Mouse (Mus musculus) forebrain, embryonic 14.5 days (tissue): ENCODE data around the gene Lrp2bp. TPM values are rescaled to one million over a fixed set of nuclear protein-coding genes. Genes with fewer than 3 reads are reported as not detected.
A peak's percentile ranks its signal among the peaks of the same experiment; 100 is the strongest.

Experiments
- ATAC-seq: fragments of 200-750 bp; cut with Nextera tagmentation; 2 replicates; pipeline ENCODE4 v1.8.0; 2017; ENCODE audit warnings: mild to moderate bottlenecking, moderate library complexity
- DNase-seq: peaks from one replicate; pipeline ENCODE4 v3.0.0-alpha.2; 2015; ENCODE audit warnings: low spot score
- H3K27ac ChIP-seq: fragments of 300-500 bp; sonication (generic); 2 replicates; pipeline ENCODE4 v1.5.1; 2014; ENCODE audit warnings: low read depth, mild to moderate bottlenecking, control low read depth, low read length, moderate library complexity
- H3K27me3 ChIP-seq: fragments of 300-500 bp; sonication (generic); replicated peaks from 2 replicates; pipeline ENCODE4 v1.6.1; 2014; ENCODE audit warnings: low read length, control low read depth, mixed read lengths; ENCODE audit not compliant: control insufficient read depth, insufficient read depth
- H3K36me3 ChIP-seq: fragments of 300-500 bp; sonication (generic); 2 replicates; pipeline ENCODE4 v1.6.1; 2014; ENCODE audit warnings: low read length, control low read depth; ENCODE audit not compliant: control insufficient read depth, insufficient read depth
- H3K4me1 ChIP-seq: fragments of 300-500 bp; sonication (generic); 2 replicates; pipeline ENCODE4 v1.6.1; 2014; ENCODE audit warnings: antibody characterized with exemption, low read length, control low read depth; ENCODE audit not compliant: control insufficient read depth, insufficient read depth
- H3K4me2 ChIP-seq: fragments of 300-500 bp; sonication (generic); 2 replicates; pipeline ENCODE4 v1.6.1; 2014; ENCODE audit warnings: mild to moderate bottlenecking, control low read depth, low read length
- H3K4me3 ChIP-seq: fragments of 300-500 bp; sonication (generic); 2 replicates; pipeline ENCODE4 v1.5.1; 2014; ENCODE audit warnings: low read depth, low read length, control low read depth
- H3K9ac ChIP-seq: fragments of 300-500 bp; sonication (generic); 2 replicates; pipeline ENCODE4 v1.6.1; 2014; ENCODE audit warnings: mild to moderate bottlenecking, low read length, control low read depth, moderate library complexity
- H3K9me3 ChIP-seq: fragments of 300-500 bp; sonication (generic); replicated peaks from 2 replicates; pipeline ENCODE4 v1.6.1; 2016; ENCODE audit warnings: low read length, control low read depth, mixed read lengths; ENCODE audit not compliant: control insufficient read depth
- WGBS: fragments of 180-500 bp; shearing (Covaris S2); extraction: QIAGEN DNeasy Blood & Tissue Kit; methylation state at CpG from one replicate; pipeline ENCODE4 v1.1.7; 2014; 5-methylcytosine and 5-hydroxymethylcytosine counted together
- polyA plus RNA-seq: library from polyadenylated mRNA; unstranded; fragments of >200 nt; fragmentation: Nextera tagmentation; extraction: Ambion mirVana; gene quantifications from 2 replicates; pipeline ENCODE4 v1.2.1, GENCODE M21; 2014

Lrp2bp gene
- polyA plus RNA-seq = 0.19 and 0.38 TPM in 2 replicates

GRCm38 (mm10) chr8:45999138-45999783, at the start of gene Lrp2bp:
Gene Lrp2bp, plus strand, starts transcription at chr8:45999303.
- no peaks in the 10 kb centered on the region for H3K9me3 ChIP-seq
- H3K4me1 ChIP-seq = peaks cover 4% of the 10 kb centered on the region; the same call in 1 of the 2 replicates
- H3K36me3 ChIP-seq = peaks cover 23% of the 10 kb centered on the region
- peak within 1 kb of the TSS; percentile 98 for H3K27ac ChIP-seq
- no peaks in the 10 kb centered on the region for H3K27me3 ChIP-seq
- peak within 1 kb of the TSS; percentile 83 for H3K4me2 ChIP-seq
- ATAC-seq (no peak), DNase-seq (no peak)
- peak within 1 kb of the TSS; percentile 52 for H3K4me3 ChIP-seq
- 3% methylated on average over 22 of the region's 22 CpGs for WGBS
- peak within 1 kb of the TSS; percentile 90 for H3K9ac ChIP-seq

- Histone ChIP-seq H3K9me3 (no peaks in the 10 kb centered on the region), H3K4me3 (no peak overlapping the region), H3K4me2 (no peak overlapping the region), H3K36me3 (no peaks in the 10 kb centered on the region), H3K27me3 (no peaks in the 10 kb centered on the region), H3K27ac (no peak overlapping the region), H3K4me1 (no peaks in the 10 kb centered on the region), H3K9ac (no peak overlapping the region)
- WGBS = 18% methylated on average over 2 of the region's 2 CpGs
- ATAC-seq (no peak), DNase-seq (no peak)
Observed at GRCm38 (mm10) chr8:45950622-45951021, 48.5 kb upstream of the Lrp2bp start.

DNA sequence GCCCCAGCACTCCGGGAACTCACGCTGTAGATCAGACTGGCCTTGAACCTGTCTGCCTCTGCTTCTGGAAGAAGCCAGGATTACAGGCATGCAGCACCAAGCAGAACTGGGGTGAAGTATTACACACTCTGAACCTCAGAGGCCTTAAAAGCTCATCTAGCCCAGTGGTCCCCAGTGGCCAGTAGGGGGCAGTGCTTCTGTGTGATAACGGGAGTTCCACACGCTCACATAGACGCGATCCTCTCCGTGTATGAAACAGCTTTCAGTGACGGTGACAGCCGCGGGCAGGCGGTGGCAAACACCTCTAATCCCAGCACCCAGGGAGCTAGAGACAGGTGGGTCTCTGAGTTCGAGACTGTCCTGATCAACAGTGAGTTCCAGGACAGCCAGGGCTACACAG, 28.2 kb upstream of the Lrp2bp start:
- 94% methylated on average over 12 of the region's 12 CpGs for WGBS
- no peak for ATAC-seq

DNA sequence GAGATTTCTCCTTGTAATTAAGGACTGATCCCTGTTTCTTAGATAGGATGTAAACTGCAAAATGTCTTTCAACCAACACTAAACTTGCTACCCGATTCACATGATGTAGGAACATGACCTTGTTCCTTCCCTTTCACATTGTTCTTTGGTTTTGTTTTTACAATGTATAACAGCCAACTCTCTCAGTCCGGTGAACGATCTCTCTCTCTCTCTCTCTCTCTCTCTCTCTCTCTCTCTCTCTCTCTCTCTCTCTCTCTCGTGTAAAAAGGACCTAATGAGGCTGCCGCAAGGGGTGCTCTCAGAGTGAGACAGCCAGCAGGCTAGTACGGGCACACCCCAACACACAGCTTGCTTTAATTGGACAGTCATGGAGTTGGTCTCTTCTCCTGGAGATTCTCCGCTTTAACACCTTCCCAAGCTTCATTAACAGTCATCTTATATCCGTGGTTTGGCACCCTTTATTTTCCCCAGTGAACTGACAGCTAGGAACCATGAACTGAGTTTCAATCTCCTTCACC, 25.1 kb upstream of the Lrp2bp start:
- peaks cover 8% of the 10 kb centered on the region; the same call in 1 of the 2 replicates for H3K4me1 ChIP-seq
- H3K9ac ChIP-seq = no peak overlapping the region
- H3K9me3 ChIP-seq = peaks cover 3% of the 10 kb centered on the region; the same call in 1 of the 2 replicates
- DNase-seq (peak; percentile 13), ATAC-seq (no peak)
- H3K36me3 ChIP-seq = no peaks in the 10 kb centered on the region
- H3K4me2 ChIP-seq = no peak overlapping the region; the same call in 1 of the 2 replicates
- no peak overlapping the region for H3K4me3 ChIP-seq
- no peaks in the 10 kb centered on the region for H3K27me3 ChIP-seq
- 61% methylated on average over 8 of the region's 8 CpGs for WGBS
- no peak overlapping the region for H3K27ac ChIP-seq

More for the DNA sequence above, 28.2 kb upstream of the Lrp2bp start:
- Histone ChIP-seq H3K4me1 (peaks cover 3% of the 10 kb centered on the region; the same call in 1 of the 2 replicates), H3K36me3 (no peaks in the 10 kb centered on the region), H3K4me3 (no peak overlapping the region), H3K27ac (no peak overlapping the region), H3K4me2 (no peak overlapping the region), H3K27me3 (no peaks in the 10 kb centered on the region), H3K9me3 (peaks cover 3% of the 10 kb centered on the region; the same call in 1 of the 2 replicates), H3K9ac (no peak overlapping the region)
- DNase-seq = no peak

DNA sequence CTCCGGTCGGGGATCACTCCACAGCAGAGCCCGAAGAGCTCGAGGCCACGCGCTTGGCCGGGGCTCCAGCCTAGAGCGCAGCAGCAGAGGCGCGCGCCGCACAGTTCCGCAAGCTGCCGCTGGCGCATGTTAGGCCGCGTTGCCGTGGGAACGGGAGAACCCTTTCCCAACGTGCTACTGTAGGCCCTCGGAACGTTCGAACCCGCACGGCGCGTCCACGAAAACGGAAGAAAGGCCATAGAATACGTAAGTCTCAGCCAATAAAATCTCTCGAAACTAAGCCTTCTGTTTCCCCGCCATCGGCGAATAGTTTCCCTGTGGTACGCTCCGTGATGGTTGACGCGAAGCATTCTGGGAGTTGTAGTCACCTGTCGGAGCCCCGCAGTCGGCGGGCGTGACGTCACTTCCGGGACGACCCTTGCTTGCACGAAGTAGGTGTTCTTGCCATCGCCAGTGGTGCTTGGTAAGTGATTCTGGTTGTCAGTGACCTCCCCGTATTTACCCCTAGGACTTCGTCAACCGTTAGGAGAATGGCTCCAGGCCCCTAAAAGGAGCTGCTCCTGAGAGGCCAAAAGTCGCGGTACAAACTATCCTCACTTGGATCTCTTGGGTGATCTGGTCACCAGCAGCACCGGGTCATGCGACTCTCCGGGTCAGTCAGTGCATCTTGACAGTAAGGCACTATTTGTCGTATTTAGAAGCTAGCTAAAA, 23.8 kb upstream of the Lrp2bp start, which contains the start of the genes 1700029J07Rik and Ufsp2:
1700029J07Rik (minus strand) TSS at position 127 of the 711 bp plus-strand sequence.
Ufsp2 (plus strand) TSS at position 403 of the 711 bp plus-strand sequence.
- WGBS = under 1% methylated on average over 57 of the region's 57 CpGs
- H3K27me3 ChIP-seq = no peaks in the 10 kb centered on the region
- peak; percentile 99 for ATAC-seq

GRCm38 (mm10) chr8:45975837-45976468, 23.1 kb upstream of the Lrp2bp start:
- H3K4me3 ChIP-seq = peak overlapping the region; percentile 58
- ATAC-seq (no peak; the same call in 1 of the 2 replicates), DNase-seq (no peak)
- peaks cover 1% of the 10 kb centered on the region; the same call in 1 of the 2 replicates for H3K9me3 ChIP-seq
- H3K9ac ChIP-seq = peak overlapping the region; percentile 68
- peaks cover 8% of the 10 kb centered on the region; the same call in 1 of the 2 replicates for H3K4me1 ChIP-seq
- peaks cover 8% of the 10 kb centered on the region for H3K36me3 ChIP-seq
- no peaks in the 10 kb centered on the region for H3K27me3 ChIP-seq
- WGBS = 82% methylated on average over 11 of the region's 11 CpGs
- no peak overlapping the region for H3K27ac ChIP-seq
- peak overlapping the region; percentile 79 for H3K4me2 ChIP-seq

More for the DNA sequence above, 23.8 kb upstream of the Lrp2bp start, which contains the start of the genes 1700029J07Rik and Ufsp2:
- H3K9ac ChIP-seq = peak within 1 kb of the TSS; percentile 68
- H3K9me3 ChIP-seq = peaks cover 3% of the 10 kb centered on the region; the same call in 1 of the 2 replicates
- peaks cover 8% of the 10 kb centered on the region; the same call in 1 of the 2 replicates for H3K4me1 ChIP-seq
- H3K27ac ChIP-seq = peak within 1 kb of the TSS; percentile 81
- peaks cover 3% of the 10 kb centered on the region for H3K36me3 ChIP-seq
- peak; percentile 100 for DNase-seq
- H3K4me2 ChIP-seq = peak within 1 kb of the TSS; percentile 79
- H3K4me3 ChIP-seq = peak within 1 kb of the TSS; percentile 58

DNA sequence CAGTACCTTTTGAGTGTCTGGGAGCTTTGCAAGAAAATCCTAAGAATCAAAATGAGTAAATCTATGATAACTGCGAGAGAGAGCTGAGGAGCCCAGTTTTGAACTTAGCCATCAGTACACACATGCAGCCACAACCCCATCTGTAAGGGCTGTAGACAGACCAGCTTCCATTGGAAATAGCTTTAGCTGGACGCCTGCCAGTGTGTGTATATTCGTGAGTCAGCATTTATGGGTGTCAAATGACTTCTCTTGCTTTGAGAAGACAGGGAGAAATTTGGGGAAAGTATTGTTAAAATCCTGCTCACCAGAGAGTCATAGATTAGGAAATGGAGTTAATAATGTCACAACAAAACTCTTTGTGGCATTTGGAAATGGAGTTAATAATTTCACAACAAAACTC, 12.4 kb upstream of the Lrp2bp start:
- Histone ChIP-seq H3K4me3 (no peak overlapping the region), H3K4me1 (no peaks in the 10 kb centered on the region), H3K4me2 (no peak overlapping the region), H3K27me3 (no peaks in the 10 kb centered on the region), H3K9ac (no peak overlapping the region), H3K9me3 (no peaks in the 10 kb centered on the region), H3K36me3 (peaks cover 33% of the 10 kb centered on the region), H3K27ac (no peak overlapping the region)
- WGBS = 85% methylated on average over 3 of the region's 3 CpGs
- no peak for DNase-seq
- ATAC-seq = no peak

DNA sequence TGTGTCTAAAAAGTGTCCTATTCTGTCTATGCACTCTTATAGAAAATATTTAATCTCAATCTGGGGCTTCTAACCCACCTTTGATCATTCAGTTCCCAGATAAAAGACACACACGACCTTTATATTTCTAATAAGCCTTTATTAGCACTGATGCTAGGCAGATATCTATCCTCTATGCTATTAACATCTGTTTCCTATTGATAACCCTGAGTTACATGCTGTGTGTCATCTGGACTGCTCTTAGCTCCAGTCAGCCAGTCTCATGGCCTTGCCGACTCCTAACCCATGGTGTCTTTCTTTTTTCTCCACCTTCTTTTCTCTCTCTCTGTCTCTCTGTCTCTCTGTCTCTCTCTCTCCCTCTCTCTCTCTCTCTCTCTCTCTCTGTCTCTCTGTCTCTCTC, 10.9 kb upstream of the Lrp2bp start:
- ATAC-seq (no peak), DNase-seq (no peak)
- H3K4me3 ChIP-seq = no peak overlapping the region
- WGBS = 65% methylated on average over 2 of the region's 2 CpGs
- H3K27ac ChIP-seq = no peak overlapping the region
- no peaks in the 10 kb centered on the region for H3K9me3 ChIP-seq
- no peaks in the 10 kb centered on the region for H3K27me3 ChIP-seq
- H3K36me3 ChIP-seq = peaks cover 32% of the 10 kb centered on the region
- H3K4me2 ChIP-seq = no peak overlapping the region
- H3K9ac ChIP-seq = no peak overlapping the region
- no peaks in the 10 kb centered on the region for H3K4me1 ChIP-seq
